Mouse (Mus musculus): ENCODE data around the gene Kat2b.
A peak's percentile ranks its signal among the peaks of the same experiment; 100 is the strongest.
"Not testable (repeated sequence)": the region's sequence is repeated elsewhere in the genome, so short reads cannot be mapped to it uniquely, and the experiment has no call there.

The Kat2b gene

GRCm38 (mm10) chr17:53596941-53597790 lies 30.5 kb downstream of the Kat2b start:
- no peak for DNase-seq (ENCODE audit: low spot score in 2 of 2)

DNA sequence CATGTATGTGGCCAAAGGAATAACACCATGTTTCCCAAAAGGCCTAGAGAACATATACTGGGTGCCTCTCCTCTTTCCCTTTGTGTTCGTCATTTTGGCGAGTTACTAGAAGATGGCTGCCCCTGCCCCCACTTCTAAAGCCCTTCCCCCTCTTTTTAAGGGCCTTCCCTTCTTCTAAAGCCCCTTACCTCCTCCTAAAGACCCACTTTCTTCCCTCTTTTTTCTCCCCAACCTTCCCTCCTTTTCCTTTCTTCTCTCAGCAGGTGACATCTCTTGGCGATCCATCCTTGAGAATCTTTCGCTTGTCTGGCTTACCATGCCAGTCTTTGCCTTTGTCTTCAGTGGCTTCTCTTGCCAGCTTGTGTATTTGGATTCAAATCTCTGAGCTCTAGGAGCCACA lies 31.9 kb downstream of the Kat2b start:
- no peak for DNase-seq (ENCODE audit: low spot score in 2 of 2)

GRCm38 (mm10) chr17:53603236-53603635 lies 36.6 kb downstream of the Kat2b start:
- DNase-seq (ENCODE audit: low spot score in 2 of 2) = not testable (repeated sequence)

GRCm38 (mm10) chr17:53606082-53606481 lies 39.4 kb downstream of the Kat2b start:
- not testable (repeated sequence) for DNase-seq (ENCODE audit: low spot score in 2 of 2)

GRCm38 (mm10) chr17:53608924-53609323 lies 42.3 kb downstream of the Kat2b start:
- DNase-seq (ENCODE audit: low spot score in 2 of 2) = not testable (repeated sequence)

- DNase-seq (ENCODE audit: low spot score in 2 of 2) = no peak
Observed at GRCm38 (mm10) chr17:53617295-53617957, 50.8 kb downstream of the Kat2b start.

- DNase-seq (ENCODE audit: low spot score in 2 of 2) = no peak
Observed at GRCm38 (mm10) chr17:53618369-53618768, 51.7 kb downstream of the Kat2b start.

DNA sequence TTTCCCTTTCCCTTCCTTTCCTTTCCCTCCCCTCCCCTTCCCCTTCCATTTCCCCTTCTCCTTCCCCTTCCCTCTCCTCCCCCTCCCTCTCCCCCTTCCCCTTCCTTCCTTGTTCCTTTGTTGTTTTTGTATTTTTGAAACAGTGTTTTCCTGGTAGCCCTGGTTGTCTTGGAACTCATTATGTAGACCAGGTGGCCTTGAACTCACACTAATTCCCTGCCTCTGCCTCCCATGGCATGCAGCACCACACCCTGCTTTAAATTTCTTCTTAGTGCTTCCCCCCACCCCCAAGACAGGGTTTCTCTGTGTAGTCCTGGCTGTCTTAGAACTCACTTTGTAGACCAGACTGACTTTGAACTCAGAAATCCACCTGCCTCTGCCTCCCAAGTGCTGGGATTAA lies 52.7 kb downstream of the Kat2b start:
- DNase-seq (ENCODE audit: low spot score in 2 of 2) = no peak

DNA sequence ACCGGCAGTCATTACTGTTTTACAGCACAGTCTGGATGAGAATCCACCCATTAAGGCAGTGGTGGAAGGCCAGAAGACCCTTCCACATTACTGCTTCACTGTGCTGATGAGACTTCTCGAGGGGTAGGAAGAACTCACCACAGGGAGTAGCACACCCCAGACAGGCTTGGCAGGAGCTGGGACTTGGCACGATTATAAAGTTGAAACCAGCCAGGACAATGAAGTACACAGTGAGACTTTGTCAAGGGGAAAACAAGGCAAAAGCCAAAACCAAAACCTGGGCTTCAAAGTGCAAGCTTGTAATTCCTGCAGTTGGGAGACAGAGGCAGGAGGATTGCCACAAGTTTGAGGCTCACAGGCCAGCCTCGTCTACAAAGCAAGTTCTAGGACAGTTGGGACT lies 54.0 kb downstream of the Kat2b start:
- no peak for DNase-seq (ENCODE audit: low spot score in 2 of 2)

DNA sequence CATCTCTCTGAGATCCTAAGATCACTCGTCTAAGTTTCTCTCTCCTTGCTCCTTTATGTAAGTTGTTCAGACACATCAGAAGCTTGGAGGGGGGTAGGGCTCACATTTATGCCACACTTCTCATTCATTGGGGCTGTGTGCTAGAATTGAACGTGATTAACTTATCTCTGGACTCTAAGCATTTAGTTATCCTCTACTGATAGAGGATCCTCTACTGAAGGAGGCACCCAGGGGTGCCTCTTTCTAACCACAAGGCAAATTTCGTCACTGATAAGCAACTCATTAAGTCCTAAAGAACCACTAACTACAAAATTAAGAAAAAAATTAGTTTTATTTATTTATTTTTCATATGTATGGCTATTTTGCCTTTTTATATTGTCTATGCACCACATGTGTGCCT lies 55.5 kb downstream of the Kat2b start:
- no peak for DNase-seq (ENCODE audit: low spot score in 2 of 2)

DNA sequence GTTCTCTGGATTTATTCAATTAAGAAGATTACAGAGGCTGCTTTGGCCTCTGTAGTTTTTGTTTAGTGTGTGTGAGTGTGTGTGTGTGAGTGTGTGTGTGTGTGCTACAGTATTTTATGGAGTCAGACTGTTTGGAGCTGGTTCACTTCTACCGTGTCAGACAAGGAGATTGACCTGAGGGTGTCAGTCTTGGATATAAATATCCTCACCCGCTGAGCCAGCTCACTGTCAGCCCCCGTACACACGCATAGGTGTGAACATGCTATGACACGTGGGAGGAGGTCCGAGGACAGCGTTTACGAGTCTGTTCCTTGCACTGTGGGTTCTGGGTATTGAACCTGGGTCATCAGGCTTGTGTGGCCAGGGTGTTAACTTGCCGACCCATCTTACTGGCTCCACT lies 57.1 kb downstream of the Kat2b start:
- DNase-seq (ENCODE audit: low spot score in 2 of 2) = no peak

- no peak for DNase-seq (ENCODE audit: low spot score in 2 of 2)
Observed at GRCm38 (mm10) chr17:53626160-53626559, 59.5 kb downstream of the Kat2b start.

- DNase-seq (ENCODE audit: low spot score in 2 of 2) = no peak
Observed at GRCm38 (mm10) chr17:53627497-53627896, 60.8 kb downstream of the Kat2b start.

DNA sequence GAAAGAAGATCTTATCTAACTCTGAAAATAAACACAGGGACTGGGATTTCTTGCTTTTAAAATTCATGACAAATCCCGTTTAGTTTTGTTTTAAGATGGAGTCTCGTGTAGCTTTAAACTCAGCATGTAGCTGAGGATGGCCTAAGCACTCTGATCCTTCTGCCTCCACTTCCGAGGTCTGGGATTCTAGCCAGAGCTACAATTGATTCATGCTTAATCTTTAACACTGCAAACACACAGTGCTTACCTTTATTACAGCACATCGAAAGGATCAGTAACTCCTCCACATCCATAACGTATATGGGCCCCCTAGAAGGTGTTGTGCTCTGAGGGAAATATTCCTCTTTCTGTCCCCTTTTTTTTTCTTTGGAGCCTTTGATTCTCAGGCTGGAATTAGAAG lies 61.5 kb downstream of the Kat2b start:
- DNase-seq (ENCODE audit: low spot score in 2 of 2) = no peak

- no peak for DNase-seq (ENCODE audit: low spot score in 2 of 2)
Observed at GRCm38 (mm10) chr17:53631344-53631743, 64.7 kb downstream of the Kat2b start.

DNA sequence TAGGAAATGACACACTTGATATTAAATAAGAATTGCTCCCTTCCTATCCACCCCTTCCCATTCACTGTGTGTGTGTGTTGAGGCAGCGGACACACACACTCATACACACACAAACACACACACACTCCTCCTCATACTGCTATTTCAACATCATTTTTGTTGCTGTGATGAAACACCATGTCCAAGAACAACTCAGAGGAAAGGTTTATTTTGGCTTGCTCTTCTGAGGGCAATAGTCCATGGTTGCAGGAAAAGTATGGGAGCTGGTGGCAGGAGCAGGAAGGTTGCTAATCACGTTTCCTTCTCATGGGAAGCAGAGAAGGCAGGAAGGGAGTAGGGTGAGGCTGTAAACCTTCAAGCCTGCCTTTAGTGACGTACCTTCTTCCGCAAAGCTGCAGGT lies 76.7 kb downstream of the Kat2b start:
- DNase-seq (ENCODE audit: low spot score in 2 of 2) = no peak

GRCm38 (mm10) chr17:53650251-53650661 lies 83.6 kb downstream of the Kat2b start:
- DNase-seq (ENCODE audit: low spot score in 2 of 2) = no peak

- no peak for DNase-seq (ENCODE audit: low spot score in 2 of 2)
Observed at GRCm38 (mm10) chr17:53654596-53654995, 87.9 kb downstream of the Kat2b start.

DNA sequence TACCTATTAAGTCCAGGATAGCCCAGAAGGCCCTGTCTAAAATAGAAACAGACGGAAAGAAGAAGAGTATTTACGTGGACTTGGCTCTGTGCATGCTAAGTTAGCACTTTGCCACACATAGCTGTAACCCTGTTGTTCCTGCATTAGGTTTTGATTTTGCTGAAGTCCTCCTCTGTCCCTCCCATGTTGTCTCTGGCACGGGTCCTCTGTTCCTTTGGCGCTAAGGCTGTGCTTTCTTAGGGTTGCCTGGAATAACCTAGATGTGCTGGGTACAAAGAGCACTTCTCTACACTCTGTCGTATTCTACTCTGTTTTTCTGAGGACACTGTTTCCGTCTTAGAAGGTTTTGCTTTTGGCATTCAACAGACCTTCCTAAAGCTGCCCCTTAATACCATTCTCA lies 88.4 kb downstream of the Kat2b start:
- no peak for DNase-seq (ENCODE audit: low spot score in 2 of 2)

GRCm38 (mm10) chr17:53655959-53656358 lies 89.3 kb downstream of the Kat2b start:
- DNase-seq (ENCODE audit: low spot score in 2 of 2) = no peak

DNA sequence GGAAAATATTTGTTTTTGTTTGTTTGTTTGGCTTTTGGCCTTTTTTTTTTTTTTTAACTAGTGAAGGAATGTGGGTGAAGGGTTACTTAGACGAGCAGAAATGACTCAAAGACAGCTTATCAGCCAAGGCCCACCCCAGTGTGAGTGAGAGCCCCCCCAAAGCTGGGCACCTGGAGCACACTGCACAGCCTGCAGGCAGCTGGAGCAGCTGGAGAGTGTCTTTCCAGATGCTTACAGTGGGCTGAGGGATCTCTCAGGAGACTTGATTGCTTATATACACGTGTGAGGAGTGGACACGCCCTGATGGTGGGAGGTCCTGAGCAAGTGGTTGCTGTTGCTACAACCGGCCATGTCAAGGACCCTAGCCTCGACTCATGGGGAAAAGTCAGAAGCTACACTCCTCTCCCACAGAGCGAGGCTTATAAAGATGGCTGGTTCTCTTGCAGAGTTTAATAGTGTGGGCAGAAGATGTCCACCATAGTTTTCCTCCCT lies 89.8 kb downstream of the Kat2b start:
- DNase-seq (ENCODE audit: low spot score in 2 of 2) = no peak

GRCm38 (mm10) chr17:53657391-53657790 lies 90.7 kb downstream of the Kat2b start:
- DNase-seq (ENCODE audit: low spot score in 2 of 2) = peak in 1 of 2 experiments; percentile 10

- DNase-seq (ENCODE audit: low spot score in 2 of 2) = no peak
Observed at GRCm38 (mm10) chr17:53658668-53659067, 92.0 kb downstream of the Kat2b start.

Measured in right cerebral cortex, adult 2 months (tissue).